Mouse (Mus musculus): ENCODE results near the gene Wtap.

GRCm38 (mm10) chr17:12941543-12942260 lies 52.3 kb downstream of the Wtap start:
- TF ChIP-seq POLR2A (IDR thresholded peaks at IDR 0.05; ENCODE audit: borderline replicate concordance, insufficient read depth, low read length) (no peak), CTCF (IDR thresholded peaks at IDR 0.05; ENCODE audit: borderline replicate concordance, insufficient read depth, low read depth, low read length) (no peak)
